Mouse (Mus musculus): ENCODE measurements around the gene S100a6. TPM values are rescaled to one million over a fixed set of nuclear protein-coding genes. Genes with fewer than 3 reads are reported as not detected.

S100a6 gene
- polyA plus RNA-seq (2017; shearing (Covaris generic)) = 579 TPM

DNA sequence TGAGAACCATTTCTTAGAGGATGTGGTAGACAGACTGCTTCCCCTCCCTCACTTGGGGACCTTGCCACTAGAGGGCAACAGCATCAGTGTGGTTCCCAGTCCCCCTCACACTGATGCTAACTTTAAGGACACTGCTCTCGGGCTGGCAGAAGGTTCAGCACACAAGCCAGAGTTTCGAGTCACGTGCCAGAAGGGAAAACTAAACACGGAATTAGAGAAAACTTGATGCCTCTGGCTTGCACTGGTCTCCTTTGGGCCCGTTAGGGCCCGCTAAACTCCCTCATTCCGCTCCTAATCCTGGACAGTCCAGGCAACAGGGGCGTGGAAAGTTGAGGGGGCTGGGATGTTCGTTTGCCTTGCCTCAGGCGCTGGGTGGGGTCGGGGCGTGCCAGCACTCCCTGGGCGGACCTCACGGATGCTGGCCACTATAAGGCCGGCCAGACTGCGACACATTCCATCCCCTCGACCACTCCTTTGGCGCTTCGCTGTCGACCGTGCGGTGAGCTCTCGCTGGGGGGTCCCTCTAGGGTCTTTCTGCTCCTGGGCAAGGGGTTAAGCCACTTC, at the start of gene S100a6:
TSS of gene S100a6 (plus strand) at position 155 of the 564 bp plus-strand sequence.

GRCm38 (mm10) chr3:90589947-90590346, 22.7 kb upstream of the S100a6 start, which contains the start of gene S100a2:
Gene S100a2, plus strand, starts transcription at chr3:90590247.

GRCm38 (mm10) chr3:90601486-90602110, 11.1 kb upstream of the S100a6 start, which contains the start of gene Gm42674:
Gene Gm42674, plus strand, starts transcription at chr3:90601904.

GRCm38 (mm10) chr3:90603623-90604022, 9.1 kb upstream of the S100a6 start, which contains the start of gene S100a4:
Gene S100a4, plus strand, starts transcription at chr3:90603771.

GRCm38 (mm10) chr3:90608223-90608622, 4.5 kb upstream of the S100a6 start, which contains the start of gene S100a5:
Gene S100a5, plus strand, starts transcription at chr3:90608523.

DNA sequence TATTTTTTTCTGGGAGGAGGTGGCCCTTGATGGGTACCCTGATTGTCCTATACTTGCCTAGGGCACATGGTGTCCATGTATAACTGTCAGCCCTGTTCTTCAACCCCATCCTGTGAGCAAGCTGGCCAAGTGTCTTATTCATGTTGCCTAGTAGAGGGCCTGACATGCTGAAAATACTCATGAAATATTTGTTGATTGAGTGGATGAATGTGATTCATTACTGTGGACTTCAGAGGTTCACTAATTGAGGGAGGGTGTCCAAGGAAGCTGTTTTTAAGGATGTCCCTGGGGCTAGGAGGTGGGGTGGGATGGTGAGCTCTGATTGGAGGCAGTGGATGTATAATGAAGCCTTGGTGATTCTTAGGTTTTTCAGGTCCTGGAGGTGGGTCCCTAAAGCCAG, 41.0 kb downstream of the S100a6 start, which contains the start of gene S100a7a:
TSS of gene S100a7a (plus strand) at position 301 of the 400 bp plus-strand sequence.

DNA sequence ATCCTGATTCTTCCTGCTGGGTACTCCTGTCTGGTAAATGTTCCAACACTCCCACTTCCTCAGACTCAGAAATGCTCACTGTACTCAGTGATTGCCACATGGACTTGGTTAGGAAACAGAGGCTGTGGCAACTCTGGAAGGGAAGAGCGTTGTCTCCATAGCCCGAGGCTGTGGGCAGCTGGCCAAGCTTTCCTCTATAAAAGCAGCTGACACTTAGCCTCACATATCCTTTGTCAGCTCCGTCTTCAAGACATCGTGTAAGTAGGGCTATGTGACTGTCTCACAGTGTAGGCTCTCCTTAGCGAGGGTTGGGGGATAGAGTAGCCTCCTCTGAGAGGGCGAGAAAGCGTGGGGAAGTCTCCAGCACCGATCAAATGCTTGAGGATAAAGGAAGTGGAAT, 56.2 kb downstream of the S100a6 start, which contains the start of gene S100a8:
TSS of gene S100a8 (plus strand) at position 133 of the 400 bp plus-strand sequence.

Other genes with a start within 250 kb of the S100a6 start
- gene Slc27a3, start 222.9 kb upstream of the S100a6 start, polyA plus RNA-seq (2017; shearing (Covaris generic)) = not detected
- 18.6 TPM for gene Ints3, start 179.3 kb upstream of the S100a6 start, polyA plus RNA-seq (2017; shearing (Covaris generic))
- gene Npr1, start 147.0 kb upstream of the S100a6 start, polyA plus RNA-seq (2017; shearing (Covaris generic)) = not detected
- 84.0 TPM for gene Ilf2, start 136.8 kb upstream of the S100a6 start, polyA plus RNA-seq (2017; shearing (Covaris generic))
- 56.9 TPM for gene Snapin, start 121.8 kb upstream of the S100a6 start, polyA plus RNA-seq (2017; shearing (Covaris generic))
- 165 TPM for gene Chtop, start 103.4 kb upstream of the S100a6 start, polyA plus RNA-seq (2017; shearing (Covaris generic))
- 1.1 TPM for gene S100a1, start 98.5 kb upstream of the S100a6 start, polyA plus RNA-seq (2017; shearing (Covaris generic))
- 123 TPM for gene S100a13, start 98.4 kb upstream of the S100a6 start, polyA plus RNA-seq (2017; shearing (Covaris generic))
- gene S100a14, start 86.0 kb upstream of the S100a6 start, polyA plus RNA-seq (2017; shearing (Covaris generic)) = not detected
- not detected for gene S100a16, start 75.6 kb upstream of the S100a6 start, polyA plus RNA-seq (2017; shearing (Covaris generic))
- gene S100a3, start 52.3 kb upstream of the S100a6 start, polyA plus RNA-seq (2017; shearing (Covaris generic)) = 2.3 TPM
- gene S100a2, start 22.6 kb upstream of the S100a6 start, polyA plus RNA-seq (2017; shearing (Covaris generic)) = not detected
- gene Gm42674, start 11.0 kb upstream of the S100a6 start, polyA plus RNA-seq (2017; shearing (Covaris generic)) = not detected
- 279 TPM for gene S100a4, start 9.1 kb upstream of the S100a6 start, polyA plus RNA-seq (2017; shearing (Covaris generic))
- gene S100a5, start 4.4 kb upstream of the S100a6 start, polyA plus RNA-seq (2017; shearing (Covaris generic)) = not detected
- 0.39 TPM for gene S100a7a, start 41.1 kb downstream of the S100a6 start, polyA plus RNA-seq (2017; shearing (Covaris generic))
- gene S100a8, start 56.1 kb downstream of the S100a6 start, polyA plus RNA-seq (2017; shearing (Covaris generic)) = not detected
- not detected for gene S100a9, start 82.8 kb downstream of the S100a6 start, polyA plus RNA-seq (2017; shearing (Covaris generic))
- gene Pglyrp4, start 114.0 kb downstream of the S100a6 start, polyA plus RNA-seq (2017; shearing (Covaris generic)) = not detected
- not detected for gene Gm5849, start 165.0 kb downstream of the S100a6 start, polyA plus RNA-seq (2017; shearing (Covaris generic))